Mouse (Mus musculus) forebrain, postnatal 0 days (tissue): ENCODE measurements around the gene P3h2. TPM values are rescaled to one million over a fixed set of nuclear protein-coding genes. Genes with fewer than 3 reads are reported as not detected.

ENCODE experiments used
- ATAC-seq: fragments of 200-750 bp; cut with Nextera tagmentation; 2 replicates; pipeline ENCODE4 v1.8.0; 2017; ENCODE audit warnings: mild to moderate bottlenecking, moderate library complexity
- DNase-seq: peaks from one replicate; pipeline ENCODE4 v3.0.0-alpha.2; 2015
- H3K27ac ChIP-seq: fragments of 300-500 bp; sonication (generic); 2 replicates; pipeline ENCODE4 v1.5.1; 2014; ENCODE audit warnings: low read depth, mild to moderate bottlenecking, antibody characterized with exemption, low read length, moderate library complexity, mixed read lengths
- H3K27me3 ChIP-seq: fragments of 300-500 bp; sonication (generic); 2 replicates; pipeline ENCODE4 v1.6.1; 2014; ENCODE audit warnings: mild to moderate bottlenecking, low read length, mixed read lengths; ENCODE audit not compliant: insufficient read depth
- H3K36me3 ChIP-seq: fragments of 300-500 bp; sonication (generic); 2 replicates; pipeline ENCODE4 v1.6.1; 2014; ENCODE audit warnings: mild to moderate bottlenecking, moderate library complexity; ENCODE audit not compliant: insufficient read depth
- H3K4me1 ChIP-seq: fragments of 300-500 bp; sonication (generic); 2 replicates; pipeline ENCODE4 v1.6.1; 2014; ENCODE audit warnings: antibody characterized with exemption; ENCODE audit not compliant: insufficient read depth
- H3K4me2 ChIP-seq: fragments of 300-500 bp; sonication (generic); 2 replicates; pipeline ENCODE4 v1.6.1; 2014; ENCODE audit warnings: low read depth, mild to moderate bottlenecking, moderate library complexity
- H3K4me3 ChIP-seq: fragments of 300-500 bp; sonication (generic); 2 replicates; pipeline ENCODE4 v1.5.1; 2014; ENCODE audit warnings: low read depth, low read length, mixed read lengths
- H3K9ac ChIP-seq: fragments of 300-500 bp; sonication (generic); 2 replicates; pipeline ENCODE4 v1.6.1; 2014; ENCODE audit warnings: mild to moderate bottlenecking
- H3K9me3 ChIP-seq: fragments of 300-500 bp; sonication (generic); 2 replicates; pipeline ENCODE4 v1.6.1; 2016; ENCODE audit warnings: low read length
- CTCF ChIP-seq: sonication (generic); IDR thresholded peaks from 2 replicates; pipeline ENCODE4 v1.5.1; 2016; ENCODE audit warnings: antibody characterized with exemption, control low read depth, low read depth
- WGBS: fragments of 180-500 bp; shearing (Covaris S2); extraction: QIAGEN DNeasy Blood & Tissue Kit; methylation state at CpG from one replicate; pipeline ENCODE4 v1.1.7; 2014; 5-methylcytosine and 5-hydroxymethylcytosine counted together
- polyA plus RNA-seq: library from polyadenylated mRNA; unstranded; fragments of >200 nt; fragmentation: Nextera tagmentation; extraction: Ambion mirVana; gene quantifications from 2 replicates; pipeline ENCODE4 v1.2.1, GENCODE M21; 2015
- total RNA-seq: library from RNA; depleted of rRNA; stranded (reverse); fragments of >200 nt; gene quantifications from 2 replicates; pipeline ENCODE4 v1.2.3, GENCODE M21; 2014

P3h2 gene
- total and polyA plus RNA-seq, 2 experiments from 2014 or later = 0.35 to 1.4 TPM

DNA sequence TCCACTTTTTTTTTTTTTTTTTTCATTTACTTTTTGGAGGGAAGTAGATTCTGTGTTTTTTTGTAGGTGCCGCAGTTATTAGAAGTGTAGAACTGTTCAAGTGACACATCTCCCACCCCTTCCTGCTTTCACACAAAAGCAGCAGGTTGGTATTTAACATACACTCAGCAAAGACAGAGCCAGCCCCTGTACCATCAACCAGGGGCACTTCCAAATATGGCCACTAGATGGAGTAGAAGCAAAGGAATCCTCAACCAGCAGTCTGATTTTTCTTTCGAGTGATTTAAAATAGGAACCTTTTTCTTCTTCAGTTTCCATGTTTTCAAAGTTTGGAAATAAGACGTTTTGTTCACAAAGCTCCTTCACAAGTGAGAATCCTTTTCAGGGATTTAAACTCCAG, 138.3 kb downstream of the P3h2 start:
- TF ChIP-seq CTCF = peak; percentile 96
- Histone ChIP-seq H3K4me2 (no peak overlapping the region), H3K27me3 (no peaks in the 10 kb centered on the region), H3K9ac (no peak overlapping the region), H3K4me1 (no peaks in the 10 kb centered on the region), H3K4me3 (no peak overlapping the region), H3K9me3 (no peaks in the 10 kb centered on the region), H3K36me3 (no peaks in the 10 kb centered on the region), H3K27ac (no peak overlapping the region)
- ATAC-seq (peak; percentile 76), DNase-seq (peak; percentile 91)
- 10% methylated on average over 3 of the region's 3 CpGs for WGBS

DNA sequence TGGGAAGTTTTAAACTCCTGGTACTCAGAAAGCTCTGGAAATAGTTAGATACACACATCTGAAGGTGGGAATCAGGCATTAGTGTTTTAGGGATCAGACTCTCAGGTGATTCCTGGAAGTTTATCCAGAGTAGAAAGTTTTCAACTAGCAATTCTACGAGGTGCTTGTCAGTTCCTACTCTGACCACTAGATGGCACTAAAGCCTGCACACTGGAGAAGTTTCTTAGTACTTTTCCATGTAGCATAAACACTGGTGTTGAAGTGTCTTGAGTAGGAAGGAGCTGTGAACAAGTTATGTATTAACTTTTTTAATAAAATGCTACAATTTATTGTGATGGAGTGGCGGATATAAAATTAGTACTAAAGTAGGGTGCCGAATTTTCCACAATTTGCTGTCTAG, 141.7 kb downstream of the P3h2 start:
- ATAC-seq = no peak

DNA sequence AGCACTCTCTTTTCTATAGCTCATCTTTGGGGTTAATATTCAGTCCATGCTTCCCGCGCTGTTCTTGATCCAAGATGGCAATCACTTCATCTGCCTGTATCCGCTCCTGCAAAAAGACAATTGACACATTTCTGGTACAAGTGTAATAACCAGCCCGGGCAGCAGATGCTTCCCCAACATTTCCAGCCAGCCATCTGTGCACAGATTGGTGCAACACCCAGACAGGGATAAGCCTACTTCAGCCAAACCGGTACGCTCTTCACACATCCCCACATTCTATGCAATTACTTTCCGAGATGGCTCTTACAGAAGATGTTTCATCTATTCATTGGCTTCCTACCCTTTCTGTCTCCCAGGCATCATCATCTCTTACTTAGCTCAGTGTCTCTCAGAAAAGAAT, 145.2 kb downstream of the P3h2 start:
- peak; percentile 78 for ATAC-seq
- no peak for TF ChIP-seq CTCF
- WGBS = 54% methylated on average over 7 of the region's 7 CpGs

More for the DNA sequence above, 141.7 kb downstream of the P3h2 start:
- H3K27ac ChIP-seq = no peak overlapping the region
- no peak overlapping the region for H3K4me2 ChIP-seq
- H3K36me3 ChIP-seq = no peaks in the 10 kb centered on the region
- H3K27me3 ChIP-seq = no peaks in the 10 kb centered on the region
- H3K4me1 ChIP-seq = no peaks in the 10 kb centered on the region
- H3K9ac ChIP-seq = no peak overlapping the region
- H3K9me3 ChIP-seq = no peaks in the 10 kb centered on the region
- no peak overlapping the region for H3K4me3 ChIP-seq
- DNase-seq = peak; percentile 83
- TF ChIP-seq CTCF = peak; percentile 92
- WGBS = 25% methylated on average over 3 of the region's 3 CpGs

DNA sequence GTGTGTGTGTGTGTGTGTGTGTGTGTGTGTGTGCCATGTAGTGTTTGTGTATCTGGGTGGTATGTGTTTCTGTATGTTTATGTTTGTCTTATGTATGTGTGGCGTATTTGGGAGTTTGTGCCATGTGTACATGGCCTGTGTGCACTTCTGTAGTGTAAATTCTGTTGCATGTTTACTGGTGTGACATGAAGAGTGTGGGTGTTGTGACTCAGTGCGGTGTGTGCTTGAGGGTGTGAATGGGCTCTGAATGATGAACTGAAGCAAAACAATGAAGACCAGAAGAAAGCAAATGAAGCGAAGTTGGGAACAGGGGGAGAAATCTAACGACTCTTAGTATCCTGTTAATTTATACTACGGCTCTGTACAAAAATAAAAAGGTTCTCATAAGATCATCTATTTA, 145.7 kb downstream of the P3h2 start:
- no peaks in the 10 kb centered on the region for H3K4me1 ChIP-seq
- DNase-seq = no peak
- 51% methylated on average over 5 of the region's 5 CpGs for WGBS
- no peak for TF ChIP-seq CTCF
- no peak overlapping the region for H3K4me2 ChIP-seq
- ATAC-seq = peak; percentile 36; the same call in 1 of the 2 replicates
- H3K27ac ChIP-seq = no peak overlapping the region
- no peaks in the 10 kb centered on the region for H3K9me3 ChIP-seq
- H3K9ac ChIP-seq = no peak overlapping the region
- H3K36me3 ChIP-seq = no peaks in the 10 kb centered on the region
- H3K4me3 ChIP-seq = no peak overlapping the region
- H3K27me3 ChIP-seq = no peaks in the 10 kb centered on the region

More for the DNA sequence above, 145.2 kb downstream of the P3h2 start:
- no peak overlapping the region for H3K27ac ChIP-seq
- H3K9ac ChIP-seq = no peak overlapping the region
- no peaks in the 10 kb centered on the region for H3K27me3 ChIP-seq
- peak; percentile 79 for DNase-seq
- no peaks in the 10 kb centered on the region for H3K4me1 ChIP-seq
- H3K9me3 ChIP-seq = no peaks in the 10 kb centered on the region
- H3K4me3 ChIP-seq = no peak overlapping the region
- H3K4me2 ChIP-seq = no peak overlapping the region
- H3K36me3 ChIP-seq = no peaks in the 10 kb centered on the region

DNA sequence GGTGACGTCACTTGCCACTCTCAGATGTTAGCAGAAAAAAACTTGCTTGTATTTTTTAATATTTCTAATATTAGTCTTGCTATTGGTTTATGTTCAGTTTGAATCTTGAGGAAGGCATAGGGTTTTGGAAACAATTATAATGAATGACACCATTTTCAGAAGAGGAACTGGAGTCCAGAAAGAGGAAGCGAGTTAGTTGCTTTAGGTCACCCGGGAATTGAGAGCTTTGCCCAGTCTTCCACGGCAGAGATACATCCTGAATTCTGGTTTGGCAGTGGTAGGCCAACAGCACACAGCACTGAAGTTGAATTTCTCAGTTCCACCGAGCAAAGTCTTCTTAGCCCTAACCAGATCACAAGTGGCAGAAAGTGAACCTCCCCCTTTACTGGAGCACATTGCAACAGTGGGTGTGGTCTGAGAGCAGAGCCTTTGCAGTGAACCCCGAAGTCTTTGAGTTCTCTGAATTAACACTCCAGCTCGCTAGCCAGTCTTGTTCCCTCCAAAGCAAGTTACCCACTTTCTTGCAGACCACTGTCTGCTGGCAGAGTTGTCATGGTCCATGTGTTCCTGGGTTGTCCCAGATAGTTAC, 146.8 kb downstream of the P3h2 start:
- Histone ChIP-seq H3K36me3 (no peaks in the 10 kb centered on the region), H3K27me3 (no peaks in the 10 kb centered on the region), H3K9ac (no peak overlapping the region), H3K4me1 (no peaks in the 10 kb centered on the region), H3K27ac (no peak overlapping the region), H3K4me2 (no peak overlapping the region), H3K4me3 (no peak overlapping the region), H3K9me3 (no peaks in the 10 kb centered on the region)
- no peak for DNase-seq
- TF ChIP-seq CTCF = no peak
- ATAC-seq = no peak
- WGBS = 68% methylated on average over 7 of the region's 7 CpGs

DNA sequence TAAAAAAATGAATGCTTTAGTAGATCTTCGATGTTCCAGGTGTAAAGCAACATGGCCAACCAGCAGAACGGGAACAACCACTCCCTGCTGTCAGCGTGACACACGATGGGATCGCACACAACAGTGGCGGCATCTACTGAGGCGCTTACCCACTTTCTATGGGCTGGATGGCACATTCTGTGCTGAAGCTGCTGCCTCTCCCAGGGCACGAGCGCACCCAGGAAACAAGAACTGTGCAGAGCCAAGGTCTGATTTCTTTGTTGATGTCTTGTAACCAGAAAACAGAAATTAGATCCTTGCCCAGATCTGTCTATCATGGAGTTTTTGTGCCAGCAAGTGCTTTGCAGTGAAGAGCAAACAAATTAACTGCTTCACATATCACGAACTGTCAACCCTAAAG, 147.4 kb downstream of the P3h2 start:
- peak; percentile 64; the same call in 1 of the 2 replicates for ATAC-seq
- Histone ChIP-seq H3K27ac (no peak overlapping the region), H3K27me3 (no peaks in the 10 kb centered on the region), H3K9me3 (no peaks in the 10 kb centered on the region), H3K4me2 (no peak overlapping the region), H3K36me3 (no peaks in the 10 kb centered on the region), H3K4me1 (no peaks in the 10 kb centered on the region), H3K9ac (no peak overlapping the region), H3K4me3 (no peak overlapping the region)
- WGBS = 51% methylated on average over 10 of the region's 10 CpGs
- TF ChIP-seq CTCF = no peak
- DNase-seq = peak; percentile 30

DNA sequence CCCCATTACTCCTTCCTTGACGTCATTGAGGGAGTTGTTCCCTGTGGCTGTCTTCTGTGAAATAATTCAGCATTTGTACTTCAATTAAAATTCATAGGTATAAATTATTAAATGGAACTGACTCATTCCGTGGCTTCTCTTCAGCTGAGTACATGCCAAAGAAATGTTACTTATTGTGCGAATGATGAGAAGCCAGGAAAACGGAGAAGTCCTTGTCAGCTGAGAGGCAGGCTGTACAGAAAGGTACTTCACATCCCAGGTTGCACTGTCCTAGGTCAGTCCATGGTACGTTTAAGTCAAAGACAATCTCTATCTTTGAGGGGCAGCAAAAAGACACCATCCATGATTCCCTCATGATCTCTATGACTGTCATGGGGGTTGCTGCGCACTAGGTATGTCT, 148.8 kb downstream of the P3h2 start:
- H3K4me3 ChIP-seq = no peak overlapping the region
- H3K4me1 ChIP-seq = no peaks in the 10 kb centered on the region
- H3K4me2 ChIP-seq = no peak overlapping the region
- no peak for ATAC-seq
- no peak for TF ChIP-seq CTCF
- no peak overlapping the region for H3K27ac ChIP-seq
- H3K9me3 ChIP-seq = no peaks in the 10 kb centered on the region
- H3K9ac ChIP-seq = no peak overlapping the region
- H3K27me3 ChIP-seq = no peaks in the 10 kb centered on the region
- 77% methylated on average over 6 of the region's 6 CpGs for WGBS
- no peak for DNase-seq
- no peaks in the 10 kb centered on the region for H3K36me3 ChIP-seq
